Mouse (Mus musculus) macrophage (primary cell): Measurements from ENCODE around the gene Cryba4. TPM values are rescaled to one million over a fixed set of nuclear protein-coding genes. Genes with fewer than 3 reads are reported as not detected.

Experiments used
- H3K27ac ChIP-seq: fragments of 350-480 bp; formaldehyde crosslinking; 2 replicates; pipeline ENCODE4 v1.9.0; 2021
- H3K36me3 ChIP-seq: fragments of 350-480 bp; formaldehyde crosslinking; 2 replicates; pipeline ENCODE4 v1.9.0; 2021; ENCODE audit errors: inconsistent target
- H3K4me3 ChIP-seq: fragments of 350-480 bp; formaldehyde crosslinking; 2 replicates; pipeline ENCODE4 v1.9.0; 2021; ENCODE audit errors: inconsistent target
- H3K79me2 ChIP-seq: fragments of 350-480 bp; formaldehyde crosslinking; 2 replicates; pipeline ENCODE4 v1.9.0; 2021; ENCODE audit errors: inconsistent target
- WGBS: methylation state at CpG from one replicate; pipeline ENCODE4 v1.1.7; 2026; ENCODE audit warnings: inconsistent platforms; ENCODE audit not compliant: missing documents; 5-methylcytosine and 5-hydroxymethylcytosine counted together
- polyA plus RNA-seq: library from polyadenylated mRNA; stranded (reverse); fragments of 250-400 nt; gene quantifications from 3 replicates; pipeline ENCODE4 v1.2.4, GENCODE M21; 2018; ENCODE audit warnings: inconsistent platforms

The Cryba4 gene
- polyA plus RNA-seq, 1 experiment from 2014 or later = 0.62 TPM

DNA sequence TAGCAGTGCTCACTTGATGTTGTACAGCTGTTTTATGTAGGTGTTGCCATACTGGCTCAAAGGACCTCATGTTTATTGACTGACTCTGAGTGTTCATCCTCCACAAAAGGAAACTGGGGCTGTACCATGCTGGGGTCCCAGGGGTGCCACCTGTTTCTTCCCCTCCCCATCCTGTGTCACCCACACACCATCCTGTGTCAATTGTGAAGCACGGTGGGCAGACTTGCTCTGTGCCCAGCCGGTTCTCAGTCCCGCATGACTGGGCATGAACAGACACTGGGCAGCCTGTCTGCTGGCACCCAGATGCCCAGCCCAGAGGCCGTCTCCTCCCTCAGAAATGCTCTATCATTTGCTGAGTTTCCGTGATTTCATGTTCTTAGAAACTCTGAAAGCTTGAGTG is 39.5 kb upstream of the Cryba4 start:
- Histone ChIP-seq H3K79me2 (peaks cover 100% of the 10 kb centered on the region), H3K27ac (no peak overlapping the region), H3K36me3 (no peaks in the 10 kb centered on the region; the same call in 1 of the 2 replicates), H3K4me3 (no peak overlapping the region)
- WGBS = 86% methylated on average over 5 of the region's 5 CpGs

- WGBS = 97% methylated on average over 8 of the region's 8 CpGs
- no peaks in the 10 kb centered on the region; the same call in 1 of the 2 replicates for H3K36me3 ChIP-seq
- no peak overlapping the region for H3K4me3 ChIP-seq
- H3K27ac ChIP-seq = no peak overlapping the region
- peaks cover 100% of the 10 kb centered on the region for H3K79me2 ChIP-seq
These were observed 38.2 kb upstream of the Cryba4 start for GRCm38 (mm10) chr5:112290536-112290880.

DNA sequence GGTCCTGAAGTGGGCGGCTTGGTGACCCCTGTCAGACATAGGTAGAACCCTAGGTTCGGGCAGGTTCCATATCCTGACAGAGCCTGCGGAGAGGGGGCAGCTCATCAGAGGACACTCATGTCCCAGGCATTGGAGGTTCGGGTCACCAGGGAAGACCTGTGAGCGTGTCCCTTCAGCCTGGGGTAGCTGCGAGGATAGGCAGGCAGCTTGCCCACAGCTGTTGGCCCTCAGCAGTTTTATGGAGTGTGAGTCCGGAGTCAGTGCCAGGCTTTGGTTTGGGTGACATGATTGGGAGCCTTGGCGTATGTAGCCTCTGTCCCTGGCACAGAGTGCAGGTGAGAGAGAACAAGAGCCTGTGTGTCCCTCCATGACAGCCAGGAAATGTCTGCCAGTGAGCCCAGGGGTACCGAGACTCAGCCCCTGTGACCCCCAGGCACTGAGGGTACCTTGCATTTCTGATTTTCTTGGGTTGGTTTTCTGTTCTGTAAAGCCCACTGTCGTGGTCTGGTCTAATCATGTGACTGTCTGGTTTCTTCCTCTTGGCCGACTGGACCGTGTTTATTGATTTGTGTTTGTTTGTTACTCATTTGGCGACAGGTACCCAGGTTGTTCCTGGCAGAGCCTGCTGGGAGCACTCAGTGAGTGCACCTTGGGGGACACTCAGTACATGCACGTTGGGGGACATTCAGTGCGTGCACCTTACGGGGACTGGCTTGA is 37.7 kb upstream of the Cryba4 start:
- no peak overlapping the region for H3K4me3 ChIP-seq
- 85% methylated on average over 16 of the region's 16 CpGs for WGBS
- H3K27ac ChIP-seq = no peak overlapping the region
- peaks cover 2% of the 10 kb centered on the region; the same call in 1 of the 2 replicates for H3K36me3 ChIP-seq
- H3K79me2 ChIP-seq = peaks cover 100% of the 10 kb centered on the region

DNA sequence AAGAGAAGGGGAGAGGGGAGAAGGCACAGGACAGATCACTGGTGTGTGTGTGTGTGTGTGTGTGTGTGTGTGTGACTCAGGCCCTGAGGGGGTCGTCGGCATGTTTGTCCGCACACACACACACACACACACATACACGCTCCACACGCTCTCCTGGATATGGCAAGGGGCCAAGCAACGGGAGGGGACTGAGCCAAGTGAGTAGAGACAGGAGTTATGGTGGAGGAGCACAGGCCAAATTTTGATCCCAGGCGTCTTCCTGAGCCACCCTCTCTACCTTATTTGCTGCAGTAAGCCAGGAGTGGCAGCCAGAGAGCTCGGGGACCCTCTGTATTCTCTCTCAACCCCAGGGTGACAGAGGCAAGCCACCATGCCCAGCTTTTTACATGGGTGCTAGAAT is 36.9 kb upstream of the Cryba4 start:
- Histone ChIP-seq H3K79me2 (peaks cover 100% of the 10 kb centered on the region), H3K36me3 (peaks cover 4% of the 10 kb centered on the region; the same call in 1 of the 2 replicates), H3K4me3 (no peak overlapping the region), H3K27ac (no peak overlapping the region)
- WGBS = 94% methylated on average over 6 of the region's 8 CpGs

- Histone ChIP-seq H3K27ac (no peak overlapping the region), H3K79me2 (peaks cover 100% of the 10 kb centered on the region), H3K36me3 (peaks cover 4% of the 10 kb centered on the region; the same call in 1 of the 2 replicates), H3K4me3 (no peak overlapping the region)
- WGBS = 90% methylated on average over 7 of the region's 9 CpGs
These were observed 36.1 kb upstream of the Cryba4 start for GRCm38 (mm10) chr5:112288193-112289141.

GRCm38 (mm10) chr5:112287652-112288051 is 35.3 kb upstream of the Cryba4 start:
- no peak overlapping the region for H3K4me3 ChIP-seq
- H3K27ac ChIP-seq = peak overlapping the region; percentile 53
- 76% methylated on average over 2 of the region's 2 CpGs for WGBS

GRCm38 (mm10) chr5:112286984-112287641 is 34.8 kb upstream of the Cryba4 start:
- Histone ChIP-seq H3K4me3 (no peak overlapping the region), H3K79me2 (peaks cover 100% of the 10 kb centered on the region), H3K36me3 (peaks cover 4% of the 10 kb centered on the region; the same call in 1 of the 2 replicates), H3K27ac (peak overlapping the region; percentile 53)
- 3% methylated on average over 11 of the region's 11 CpGs for WGBS

More at GRCm38 (mm10) chr5:112287652-112288051, 35.3 kb upstream of the Cryba4 start:
- peaks cover 100% of the 10 kb centered on the region for H3K79me2 ChIP-seq
- peaks cover 4% of the 10 kb centered on the region; the same call in 1 of the 2 replicates for H3K36me3 ChIP-seq

GRCm38 (mm10) chr5:112286608-112286983 is 34.3 kb upstream of the Cryba4 start:
- WGBS = 59% methylated on average over 2 of the region's 2 CpGs
- Histone ChIP-seq H3K4me3 (no peak overlapping the region), H3K27ac (peak overlapping the region; percentile 53; the same call in 1 of the 2 replicates), H3K79me2 (peaks cover 100% of the 10 kb centered on the region), H3K36me3 (peaks cover 4% of the 10 kb centered on the region; the same call in 1 of the 2 replicates)

GRCm38 (mm10) chr5:112285548-112286085 is 33.3 kb upstream of the Cryba4 start:
- Histone ChIP-seq H3K79me2 (peaks cover 100% of the 10 kb centered on the region), H3K27ac (no peak overlapping the region), H3K4me3 (no peak overlapping the region), H3K36me3 (peaks cover 4% of the 10 kb centered on the region; the same call in 1 of the 2 replicates)
- WGBS = 82% methylated on average over 7 of the region's 7 CpGs

DNA sequence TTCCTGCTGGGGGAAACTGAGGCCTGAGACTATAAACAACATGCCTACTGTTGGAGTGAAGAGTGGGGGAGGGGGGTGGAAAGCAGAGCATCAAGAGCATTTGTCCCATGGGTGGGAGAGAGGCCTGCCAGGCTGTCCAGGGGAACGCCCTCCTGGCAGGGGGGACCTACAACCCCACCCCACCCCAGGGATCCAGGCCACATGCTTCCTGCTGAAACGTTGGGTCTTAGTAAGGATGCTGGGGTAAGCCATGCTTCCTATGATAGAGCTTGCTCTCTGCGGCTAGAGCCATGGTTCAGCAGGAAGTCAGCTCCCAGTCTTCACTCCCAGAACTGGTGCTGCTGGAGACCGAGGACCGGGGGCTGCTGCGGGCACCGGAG is 31.9 kb upstream of the Cryba4 start:
- H3K36me3 ChIP-seq = peaks cover 4% of the 10 kb centered on the region; the same call in 1 of the 2 replicates

DNA sequence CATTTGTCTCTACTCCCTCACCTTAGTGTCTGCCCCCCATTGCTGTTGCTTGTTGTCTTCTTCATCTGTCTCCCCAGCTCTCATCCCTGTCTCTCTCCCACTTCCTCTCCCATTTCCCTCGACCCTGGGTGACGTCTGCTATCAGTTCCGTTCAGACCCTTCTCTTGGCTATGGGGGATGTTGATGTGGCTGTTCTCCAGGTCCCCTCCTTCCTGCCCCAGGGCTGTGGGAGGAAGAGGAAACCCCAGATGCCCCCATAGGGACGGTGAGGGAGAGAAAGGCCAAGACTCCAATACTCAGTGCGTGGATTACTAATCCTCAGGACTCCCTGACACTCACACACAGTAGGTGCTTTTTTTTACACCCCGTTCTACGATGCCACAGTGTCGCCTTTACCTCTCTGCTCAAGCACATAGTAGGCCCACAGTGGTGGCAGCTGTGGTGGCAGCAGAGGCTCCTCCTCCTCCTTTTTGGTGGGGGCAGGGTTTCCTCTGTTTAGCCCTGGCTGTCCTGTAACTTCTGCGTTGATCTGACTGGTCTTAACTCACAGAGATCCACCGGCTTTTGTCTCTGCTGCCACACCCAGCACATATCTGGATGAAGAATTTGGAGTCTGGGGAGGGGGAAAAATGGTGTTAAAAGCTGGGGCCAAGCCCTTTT is 31.4 kb upstream of the Cryba4 start:
- Histone ChIP-seq H3K27ac (peak overlapping the region; percentile 94), H3K4me3 (no peak overlapping the region), H3K79me2 (peaks cover 95% of the 10 kb centered on the region), H3K36me3 (peaks cover 4% of the 10 kb centered on the region; the same call in 1 of the 2 replicates)
- WGBS = 15% methylated on average over 9 of the region's 10 CpGs

More for the DNA sequence above, 31.9 kb upstream of the Cryba4 start:
- 24% methylated on average over 7 of the region's 7 CpGs for WGBS
- peak overlapping the region; percentile 94 for H3K27ac ChIP-seq
- peaks cover 95% of the 10 kb centered on the region for H3K79me2 ChIP-seq
- no peak overlapping the region for H3K4me3 ChIP-seq

DNA sequence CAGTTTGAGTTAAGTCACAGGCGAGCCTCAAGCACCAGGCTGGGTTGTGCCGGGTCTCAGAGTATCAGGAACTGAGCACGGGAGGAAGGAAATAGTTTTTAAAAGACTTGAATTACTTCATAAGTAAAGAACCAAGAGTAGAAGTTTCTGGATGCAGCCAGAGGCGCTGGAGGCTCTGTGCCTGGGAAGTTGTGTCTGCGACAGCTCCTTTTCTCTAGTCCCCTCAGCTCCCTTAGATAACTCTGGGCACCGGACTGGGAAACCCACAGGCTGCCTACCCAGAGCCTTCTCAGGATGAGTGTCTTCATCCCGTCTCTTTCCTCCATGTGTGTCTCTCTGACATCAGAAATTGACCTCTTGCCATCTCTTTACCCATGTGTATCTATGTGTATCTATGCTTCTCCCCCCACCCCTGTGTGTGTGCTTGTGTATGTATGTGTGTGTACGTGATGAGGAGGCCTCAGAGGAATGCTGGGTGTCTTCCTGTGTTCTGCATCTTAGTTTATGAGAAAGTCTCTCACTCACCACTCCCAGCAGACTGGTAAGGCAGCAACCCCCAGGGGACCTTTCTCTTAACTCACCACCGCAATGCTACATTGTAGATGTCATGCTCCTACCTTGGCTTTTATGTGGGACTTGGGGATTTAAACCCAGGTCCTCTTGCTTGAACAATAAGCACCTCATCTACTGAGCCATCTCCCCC is 30.6 kb upstream of the Cryba4 start:
- Histone ChIP-seq H3K4me3 (no peak overlapping the region), H3K79me2 (peaks cover 95% of the 10 kb centered on the region), H3K27ac (peak overlapping the region; percentile 94), H3K36me3 (peaks cover 4% of the 10 kb centered on the region; the same call in 1 of the 2 replicates)
- WGBS = 9% methylated on average over 9 of the region's 9 CpGs

DNA sequence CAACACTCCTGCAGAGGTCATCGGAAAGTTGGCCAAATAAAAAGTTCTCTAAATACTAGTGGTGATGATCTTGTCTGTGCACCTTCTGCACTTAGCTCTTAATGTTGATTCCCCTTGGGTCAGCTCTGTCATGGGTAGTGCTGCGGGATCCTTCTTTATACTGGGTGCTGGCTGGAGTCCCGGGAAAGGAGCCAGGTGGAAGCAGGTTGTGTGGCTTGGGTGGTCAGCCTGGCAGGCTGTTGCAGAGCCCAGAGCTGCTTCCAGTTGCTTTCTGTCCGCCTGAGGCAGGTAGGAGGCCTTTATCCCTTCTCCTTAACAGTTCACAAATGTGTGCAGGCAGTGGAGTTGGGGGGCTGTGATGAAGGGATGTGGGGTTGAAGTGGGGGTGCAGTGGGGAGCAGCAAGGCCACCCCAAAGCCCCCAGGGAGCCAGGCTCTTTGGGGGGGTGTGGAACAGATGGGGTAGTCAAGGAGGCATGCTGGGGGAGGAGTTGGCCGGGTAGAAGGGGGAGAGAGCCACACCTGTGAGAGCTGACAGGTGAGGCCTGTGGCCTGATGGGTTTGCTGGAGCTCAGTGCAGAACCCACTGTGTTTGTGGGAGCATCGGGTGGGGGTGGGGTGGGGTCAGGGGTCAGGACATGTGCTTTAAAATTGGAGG is 29.9 kb upstream of the Cryba4 start:
- H3K4me3 ChIP-seq = no peak overlapping the region
- 33% methylated on average over 6 of the region's 6 CpGs for WGBS
- H3K79me2 ChIP-seq = peaks cover 95% of the 10 kb centered on the region
- H3K27ac ChIP-seq = peak overlapping the region; percentile 94
- peaks cover 4% of the 10 kb centered on the region; the same call in 1 of the 2 replicates for H3K36me3 ChIP-seq
